Mouse (Mus musculus): ENCODE data around the gene Tcf3. TPM values are rescaled to one million over a fixed set of nuclear protein-coding genes. Genes with fewer than 3 reads are reported as not detected.
A peak's percentile ranks its signal among the peaks of the same experiment; 100 is the strongest.

The Tcf3 gene
- polyA plus RNA-seq, 1 experiment from 2014 or later = 54.7 TPM

GRCm38 (mm10) chr10:80420729-80421128 lies 12.7 kb downstream of the Tcf3 start:
- H3K36me3 ChIP-seq = peaks cover 65% of the 10 kb centered on the region
- H3K4me3 ChIP-seq = no peak overlapping the region
- peaks cover 34% of the 10 kb centered on the region for H3K4me1 ChIP-seq (replicated peaks)
- whole genome bisulfite sequencing = 90% methylated on average over 10 of the region's 10 CpGs
- no peak for ATAC-seq (ENCODE audit: low FRiP score, low read depth)
- H3K27me3 ChIP-seq = no peaks in the 10 kb centered on the region
- no peak overlapping the region for H3K4me2 ChIP-seq
- no peak overlapping the region for H3K27ac ChIP-seq (replicated peaks)
- no peaks in the 10 kb centered on the region for H3K9me3 ChIP-seq
- H3K9ac ChIP-seq = no peak overlapping the region

GRCm38 (mm10) chr10:80419419-80419818 lies 14.0 kb downstream of the Tcf3 start:
- H3K36me3 ChIP-seq = peaks cover 64% of the 10 kb centered on the region
- peaks cover 34% of the 10 kb centered on the region for H3K4me1 ChIP-seq (replicated peaks)

GRCm38 (mm10) chr10:80418311-80418710 lies 15.1 kb downstream of the Tcf3 start:
- no peak overlapping the region for H3K4me3 ChIP-seq
- ATAC-seq (ENCODE audit: low FRiP score, low read depth) = no peak
- H3K4me2 ChIP-seq = no peak overlapping the region
- H3K27ac ChIP-seq (replicated peaks) = peak overlapping the region; percentile 45
- H3K27me3 ChIP-seq = no peaks in the 10 kb centered on the region
- peaks cover 69% of the 10 kb centered on the region for H3K36me3 ChIP-seq
- no peaks in the 10 kb centered on the region for H3K9me3 ChIP-seq
- peaks cover 31% of the 10 kb centered on the region for H3K4me1 ChIP-seq (replicated peaks)
- WGBS = 47% methylated on average over 3 of the region's 3 CpGs
- peak overlapping the region; percentile 5; the same call in 1 of the 2 replicates for H3K9ac ChIP-seq

More at GRCm38 (mm10) chr10:80419419-80419818, 14.0 kb downstream of the Tcf3 start:
- no peak overlapping the region for H3K9ac ChIP-seq
- WGBS = 50% methylated on average over 8 of the region's 8 CpGs
- ATAC-seq (ENCODE audit: low FRiP score, low read depth) = no peak
- H3K4me2 ChIP-seq = no peak overlapping the region
- no peaks in the 10 kb centered on the region for H3K27me3 ChIP-seq
- H3K27ac ChIP-seq (replicated peaks) = peak overlapping the region; percentile 39; the same call in 1 of the 2 replicates
- H3K9me3 ChIP-seq = no peaks in the 10 kb centered on the region
- H3K4me3 ChIP-seq = no peak overlapping the region

GRCm38 (mm10) chr10:80417841-80418240 lies 15.6 kb downstream of the Tcf3 start:
- Histone ChIP-seq H3K27me3 (no peaks in the 10 kb centered on the region), H3K4me2 (no peak overlapping the region), H3K4me1 (replicated peaks) (peaks cover 28% of the 10 kb centered on the region), H3K27ac (replicated peaks) (no peak overlapping the region), H3K4me3 (no peak overlapping the region), H3K9me3 (no peaks in the 10 kb centered on the region), H3K9ac (no peak overlapping the region), H3K36me3 (peaks cover 69% of the 10 kb centered on the region)
- ATAC-seq (ENCODE audit: low FRiP score, low read depth) = no peak
- 68% methylated on average over 1 of the region's 1 CpGs for WGBS

- Histone ChIP-seq H3K9me3 (no peaks in the 10 kb centered on the region), H3K36me3 (peaks cover 71% of the 10 kb centered on the region), H3K4me2 (no peak overlapping the region), H3K4me1 (replicated peaks) (peaks cover 27% of the 10 kb centered on the region), H3K27ac (replicated peaks) (0 out of 2 replicates have a peak overlapping the region, but pooled peaks have one; percentile 16), H3K27me3 (no peaks in the 10 kb centered on the region), H3K9ac (no peak overlapping the region), H3K4me3 (no peak overlapping the region)
- ATAC-seq (ENCODE audit: low FRiP score, low read depth) = no peak
- WGBS = 75% methylated on average over 10 of the region's 10 CpGs
These were observed 16.1 kb downstream of the Tcf3 start for GRCm38 (mm10) chr10:80417371-80417770.

- Histone ChIP-seq H3K36me3 (peaks cover 74% of the 10 kb centered on the region), H3K27me3 (no peaks in the 10 kb centered on the region), H3K4me1 (replicated peaks) (peaks cover 21% of the 10 kb centered on the region), H3K27ac (replicated peaks) (no peak overlapping the region), H3K4me3 (no peak overlapping the region), H3K9me3 (no peaks in the 10 kb centered on the region), H3K9ac (no peak overlapping the region), H3K4me2 (no peak overlapping the region)
- ATAC-seq (ENCODE audit: low FRiP score, low read depth) = no peak
- 92% methylated on average over 7 of the region's 7 CpGs for WGBS
These were observed 17.9 kb downstream of the Tcf3 start for GRCm38 (mm10) chr10:80415566-80415965.

GRCm38 (mm10) chr10:80412656-80413541 lies 20.5 kb downstream of the Tcf3 start:
- Histone ChIP-seq H3K4me3 (no peak overlapping the region), H3K4me1 (replicated peaks) (0 out of 2 replicates have a peak, but pooled peaks cover 2% of the 10 kb centered on the region), H3K27me3 (no peaks in the 10 kb centered on the region), H3K4me2 (no peak overlapping the region), H3K9ac (no peak overlapping the region), H3K27ac (replicated peaks) (peak overlapping the region; percentile 71), H3K36me3 (peaks cover 59% of the 10 kb centered on the region), H3K9me3 (no peaks in the 10 kb centered on the region)
- 75% methylated on average over 44 of the region's 44 CpGs for WGBS
- peak; percentile 20; the same call in 1 of the 2 replicates for ATAC-seq (ENCODE audit: low FRiP score, low read depth)

GRCm38 (mm10) chr10:80407924-80408323 lies 25.5 kb downstream of the Tcf3 start:
- ATAC-seq (ENCODE audit: low FRiP score, low read depth) = no peak
- no peak overlapping the region for H3K9ac ChIP-seq

GRCm38 (mm10) chr10:80406684-80407501 lies 26.6 kb downstream of the Tcf3 start, which contains the start of gene Uqcr11:
Gene Uqcr11 (minus strand): TSS chr10:80406830.
- H3K9ac ChIP-seq = peak within 1 kb of the TSS; percentile 75
- no peaks in the 10 kb centered on the region for H3K9me3 ChIP-seq
- H3K4me1 ChIP-seq (replicated peaks) = peaks cover 25% of the 10 kb centered on the region
- peak within 1 kb of the TSS; percentile 83 for H3K4me2 ChIP-seq
- peak within 1 kb of the TSS; percentile 63 for H3K4me3 ChIP-seq
- ATAC-seq (ENCODE audit: low FRiP score, low read depth) = peak; percentile 88
- WGBS = 2% methylated on average over 27 of the region's 27 CpGs
- H3K27me3 ChIP-seq = no peaks in the 10 kb centered on the region
- H3K27ac ChIP-seq (replicated peaks) = peak within 1 kb of the TSS; percentile 80
- H3K36me3 ChIP-seq = peaks cover 39% of the 10 kb centered on the region

More at GRCm38 (mm10) chr10:80407924-80408323, 25.5 kb downstream of the Tcf3 start:
- Histone ChIP-seq H3K4me1 (replicated peaks) (peaks cover 25% of the 10 kb centered on the region), H3K27ac (replicated peaks) (no peak overlapping the region), H3K9me3 (no peaks in the 10 kb centered on the region), H3K4me2 (no peak overlapping the region), H3K36me3 (peaks cover 37% of the 10 kb centered on the region), H3K27me3 (no peaks in the 10 kb centered on the region), H3K4me3 (no peak overlapping the region)
- 53% methylated on average over 4 of the region's 4 CpGs for WGBS

GRCm38 (mm10) chr10:80405481-80406173 lies 27.8 kb downstream of the Tcf3 start:
- H3K4me2 ChIP-seq = peak overlapping the region; percentile 83
- peaks cover 35% of the 10 kb centered on the region for H3K36me3 ChIP-seq
- peaks cover 30% of the 10 kb centered on the region for H3K4me1 ChIP-seq (replicated peaks)
- H3K4me3 ChIP-seq = peak overlapping the region; percentile 63
- 56% methylated on average over 10 of the region's 10 CpGs for WGBS
- ATAC-seq (ENCODE audit: low FRiP score, low read depth) = no peak
- H3K9ac ChIP-seq = peak overlapping the region; percentile 75
- H3K27ac ChIP-seq (replicated peaks) = peak overlapping the region; percentile 80; the same call in 1 of the 2 replicates
- H3K9me3 ChIP-seq = no peaks in the 10 kb centered on the region
- H3K27me3 ChIP-seq = no peaks in the 10 kb centered on the region

GRCm38 (mm10) chr10:80403044-80403692 lies 30.3 kb downstream of the Tcf3 start:
- Histone ChIP-seq H3K9me3 (no peaks in the 10 kb centered on the region), H3K4me2 (no peak overlapping the region), H3K36me3 (peaks cover 27% of the 10 kb centered on the region), H3K4me3 (no peak overlapping the region), H3K9ac (no peak overlapping the region), H3K4me1 (replicated peaks) (peaks cover 38% of the 10 kb centered on the region), H3K27ac (replicated peaks) (no peak overlapping the region), H3K27me3 (no peaks in the 10 kb centered on the region)
- 93% methylated on average over 4 of the region's 4 CpGs for WGBS
- ATAC-seq (ENCODE audit: low FRiP score, low read depth) = no peak
